Mouse (Mus musculus) spleen, adult 2 months (tissue): ENCODE measurements around the gene Txndc2.

ENCODE experiments used
- CTCF ChIP-seq: fragments of 200-500 bp; IDR thresholded peaks from 2 replicates; pipeline ENCODE4 v1.5.1; 2011; ENCODE audit warnings: mild to moderate bottlenecking, inconsistent platforms; ENCODE audit not compliant: insufficient read depth, insufficient read length, insufficient replicate concordance; ENCODE audit errors: extremely low read depth
- POLR2A ChIP-seq: fragments of 200-500 bp; IDR thresholded peaks from 2 replicates; pipeline ENCODE4 v1.6.1; 2011; ENCODE audit warnings: low read depth, low read length, inconsistent platforms

DNA sequence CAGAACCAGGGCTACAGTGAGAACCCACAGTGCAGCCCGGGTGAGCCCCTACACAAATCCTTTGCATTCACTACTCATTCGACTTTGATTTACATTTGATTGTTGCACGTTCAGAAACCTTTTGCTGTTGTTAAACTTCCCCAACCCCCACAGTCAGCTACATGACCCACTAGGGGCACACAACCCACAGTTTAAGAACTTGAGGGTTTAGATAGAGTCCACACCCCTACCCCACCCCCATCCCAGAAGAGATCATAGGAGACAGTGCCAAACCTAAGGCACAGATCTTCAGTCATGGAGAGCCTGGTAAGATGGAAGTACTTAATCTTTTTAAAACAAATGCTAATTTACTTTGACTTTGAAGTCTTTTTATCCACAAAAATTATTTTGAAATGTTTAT, 26.3 kb downstream of the Txndc2 start:
- TF ChIP-seq CTCF (no peak), POLR2A (no peak)
